Comparison of ENCODE assay signal across 12 mouse cellular contexts in the genomic region with DNA sequence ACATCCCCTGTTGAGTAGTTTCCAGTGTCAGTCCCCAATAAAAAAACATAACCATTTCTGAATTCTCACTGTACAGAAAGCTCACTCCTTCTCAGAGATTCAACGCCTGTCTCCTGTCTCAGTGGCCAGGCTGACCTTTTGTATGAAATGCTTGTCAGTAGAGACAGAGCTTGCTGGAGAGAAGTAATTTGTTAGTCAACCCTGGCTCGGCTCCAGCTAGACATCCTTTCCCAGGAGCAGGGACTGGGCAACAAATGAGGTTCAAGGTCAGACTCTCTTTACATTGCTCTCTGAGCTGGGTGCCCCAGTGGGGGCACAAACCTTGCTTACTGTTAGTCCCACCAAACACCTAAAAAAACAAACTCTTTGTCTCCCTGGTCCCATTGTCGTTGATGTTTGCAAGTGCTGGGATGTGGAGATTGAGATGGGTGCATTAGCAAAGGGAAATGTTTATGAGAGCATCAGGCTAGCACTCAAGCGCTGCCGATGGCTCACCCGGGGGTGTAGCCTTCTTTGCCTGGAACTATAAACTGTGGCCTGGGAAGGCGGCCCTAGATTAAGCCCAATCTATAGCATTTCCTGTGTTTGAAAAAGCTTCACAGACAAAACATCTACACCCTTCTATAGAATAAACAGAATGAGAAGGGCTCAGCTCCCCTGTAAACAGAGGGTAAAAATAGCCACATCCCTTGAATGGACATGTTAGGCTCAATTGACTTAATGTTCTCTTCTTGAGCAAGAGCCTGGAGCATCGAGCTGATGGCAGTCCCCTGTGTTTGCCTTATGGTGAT.
DNase-seq lines count a peak whose midpoint lies in the region; ATAC-seq and TF ChIP-seq lines count a peak whose summit lies in the region.
"Had no signal": no experiment of that assay in that cellular context is flagged by ENCODE, and none has a peak within 500 bp of the region (broad histone marks: within the 10 kb centered on the region; RNA-seq: fewer than 3 reads in every experiment).

No protein-coding gene starts in this region.

- no peaks in the 10 kb centered on the region for H3K27me3 ChIP-seq in lung, embryonic 14.5 days (ENCODE audit: insufficient read depth, low read length)
- H3K27me3 ChIP-seq: embryonic facial prominence, embryonic 12.5 days; forebrain, embryonic 15.5 days had no signal

- no peak overlapping the region for H3K4me2 ChIP-seq in lung, embryonic 14.5 days
- H3K4me2 ChIP-seq: embryonic facial prominence, embryonic 12.5 days; forebrain, embryonic 15.5 days had no signal

- TF ChIP-seq CTCF in lung, embryonic 14.5 days (IDR thresholded peaks at IDR 0.05; ENCODE audit: low read depth) = no peak

- no peaks in the 10 kb centered on the region for H3K9me3 ChIP-seq in lung, embryonic 14.5 days (ENCODE audit: low read depth, low read length)
- H3K9me3 ChIP-seq: embryonic facial prominence, embryonic 12.5 days; forebrain, embryonic 15.5 days had no signal

- peaks cover 11% of the 10 kb centered on the region for H3K36me3 ChIP-seq in lung, embryonic 14.5 days (ENCODE audit: insufficient read depth)

- ATAC-seq in lung, embryonic 14.5 days (ENCODE audit: insufficient read depth) = peak; percentile 84
- ATAC-seq in inflammation-experienced regulatory T-cells, adult 6 months = no peak
- ATAC-seq: forebrain, embryonic 15.5 days had no signal

- no peak overlapping the region for H3K4me3 ChIP-seq in lung, embryonic 14.5 days (ENCODE audit: low read depth, low read length)
- H3K4me3 ChIP-seq: embryonic facial prominence, embryonic 12.5 days; forebrain, embryonic 15.5 days had no signal

- H3K27ac ChIP-seq in lung, embryonic 14.5 days (ENCODE audit: low read depth) = peak overlapping the region; percentile 87
- H3K27ac ChIP-seq: embryonic facial prominence, embryonic 12.5 days; forebrain, embryonic 15.5 days had no signal

- peaks cover 13% of the 10 kb centered on the region for H3K4me1 ChIP-seq in lung, embryonic 14.5 days (ENCODE audit: insufficient read depth)
- H3K4me1 ChIP-seq: embryonic facial prominence, embryonic 12.5 days had no signal

- WGBS in lung, embryonic 14.5 days = 23% methylated on average over 8 of the region's 8 CpGs

- no peak overlapping the region for H3K9ac ChIP-seq in lung, embryonic 14.5 days
- H3K9ac ChIP-seq: embryonic facial prominence, embryonic 12.5 days; forebrain, embryonic 15.5 days had no signal

- peak; percentile 8 to 10 for DNase-seq in heart, adult 18-20 months
- no peak for DNase-seq in heart, adult 9 months (ENCODE audit: low spot score in 2 of 2)
- peak; percentile 92 for DNase-seq in lung, embryonic 14.5 days
- no peak for DNase-seq in lung, postnatal 25 days (ENCODE audit: low spot score)
- DNase-seq in adrenal gland, postnatal 10 days = peak; percentile 62
- DNase-seq in lung, postnatal 14 days = peak; percentile 33
- no peak for DNase-seq in thymus, postnatal 25 days
- DNase-seq: cerebellum, adult 9-10 months; left cerebral cortex, postnatal 4 days had no signal

Comparison
In these comparisons a context has a peak if more than half of its experiments do, and no peak if none do; other contexts are left out.
1. DNase-seq: peak in heart, adult 18-20 months (2 of 2), lung, embryonic 14.5 days (single experiment), adrenal gland, postnatal 10 days (single experiment) and lung, postnatal 14 days (single experiment); none in heart, adult 9 months (0 of 2), lung, postnatal 25 days (single experiment) and thymus, postnatal 25 days (single experiment).